Mouse (Mus musculus): Measurements from ENCODE around the gene Ncf1.

Gene Ncf1

GRCm38 (mm10) chr5:134243661-134244436 is 14.4 kb upstream of the Ncf1 start:
- no peak for DNase-seq (ENCODE audit: low spot score in 2 of 2)

DNA sequence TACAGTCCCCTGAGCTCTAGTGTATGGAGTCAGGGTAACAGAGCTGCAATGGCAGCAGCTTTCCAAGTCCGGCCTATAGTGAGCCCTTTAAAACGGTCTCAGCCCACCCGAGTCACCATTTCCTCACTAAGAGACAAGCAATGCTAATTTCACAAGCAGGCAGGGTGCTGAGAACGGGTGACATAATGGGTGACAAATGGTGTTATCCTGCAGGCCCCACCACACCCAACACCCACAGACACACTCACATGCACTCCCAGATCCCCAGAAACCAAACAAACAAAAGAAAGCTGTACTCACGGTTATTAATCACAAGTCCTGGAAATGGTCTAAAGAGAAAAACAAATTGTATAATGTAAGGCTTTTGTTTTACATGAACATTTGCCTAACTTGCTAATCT is 12.4 kb upstream of the Ncf1 start:
- DNase-seq (ENCODE audit: low spot score in 2 of 2): no peak

DNA sequence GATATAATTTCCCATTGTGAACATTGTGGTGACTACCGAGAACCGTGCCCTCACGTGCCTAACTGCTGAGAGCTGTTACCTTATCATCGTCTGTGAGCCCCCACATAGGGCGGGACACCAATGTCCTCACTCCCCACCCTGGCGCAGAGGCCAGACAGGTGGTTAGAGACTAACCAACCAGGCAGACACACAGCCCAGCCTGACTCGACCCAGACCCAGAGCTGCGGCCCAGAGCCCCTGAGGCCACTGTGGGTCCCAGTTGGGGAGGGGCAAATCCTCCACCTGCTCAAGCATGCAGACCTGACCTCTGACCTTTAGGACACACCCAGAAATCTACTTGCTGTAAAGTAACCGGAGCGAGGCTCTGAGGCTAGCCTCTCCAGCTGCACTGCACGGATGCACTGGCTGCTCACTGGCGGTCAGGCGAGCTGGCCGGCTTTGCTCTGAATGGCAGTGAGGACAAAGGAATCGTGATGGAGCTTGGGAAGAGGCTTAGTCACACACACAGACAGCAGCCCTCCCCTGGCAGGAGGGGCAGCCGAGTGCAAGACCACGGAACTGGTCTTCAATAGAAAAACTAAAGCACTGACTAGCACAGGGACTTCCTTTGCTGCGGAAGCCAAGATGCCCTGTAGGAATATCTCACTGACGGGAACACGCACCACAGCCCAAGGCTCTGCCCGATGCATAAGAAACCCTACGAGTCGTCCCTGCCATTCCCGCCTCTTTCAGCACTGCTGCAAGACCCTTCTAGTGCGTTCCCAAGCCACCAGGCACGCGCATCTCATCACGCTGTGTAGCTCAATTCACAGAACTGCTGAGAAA is 8.7 kb upstream of the Ncf1 start:
- DNase-seq (ENCODE audit: low spot score in 2 of 2): no peak

- DNase-seq (ENCODE audit: low spot score in 2 of 2): no peak
Measured at GRCm38 (mm10) chr5:134237508-134237907, 8.1 kb upstream of the Ncf1 start.

- peak; percentile 93 to 94 for DNase-seq (ENCODE audit: low spot score in 2 of 2)
Measured at GRCm38 (mm10) chr5:134236796-134237195, 7.4 kb upstream of the Ncf1 start.

DNA sequence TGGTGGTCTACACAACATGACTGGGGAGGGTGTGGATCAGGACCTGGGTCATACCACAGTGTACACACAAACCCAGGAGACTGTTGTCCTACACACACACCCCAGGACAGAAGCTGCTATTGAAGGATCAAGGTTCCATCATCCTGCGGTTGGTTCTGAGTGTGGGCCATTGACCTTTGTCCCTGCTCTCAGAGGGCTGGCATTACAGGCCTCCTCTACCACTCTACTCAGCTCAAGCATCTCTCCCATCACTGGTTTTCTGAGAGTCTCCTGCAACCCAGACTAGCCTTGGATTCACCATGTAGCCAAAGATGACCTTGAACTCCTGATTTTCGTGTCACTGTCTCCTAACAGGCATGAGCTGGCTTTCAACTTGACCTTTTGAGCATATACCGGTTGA is 6.8 kb upstream of the Ncf1 start:
- no peak for DNase-seq (ENCODE audit: low spot score in 2 of 2)

DNA sequence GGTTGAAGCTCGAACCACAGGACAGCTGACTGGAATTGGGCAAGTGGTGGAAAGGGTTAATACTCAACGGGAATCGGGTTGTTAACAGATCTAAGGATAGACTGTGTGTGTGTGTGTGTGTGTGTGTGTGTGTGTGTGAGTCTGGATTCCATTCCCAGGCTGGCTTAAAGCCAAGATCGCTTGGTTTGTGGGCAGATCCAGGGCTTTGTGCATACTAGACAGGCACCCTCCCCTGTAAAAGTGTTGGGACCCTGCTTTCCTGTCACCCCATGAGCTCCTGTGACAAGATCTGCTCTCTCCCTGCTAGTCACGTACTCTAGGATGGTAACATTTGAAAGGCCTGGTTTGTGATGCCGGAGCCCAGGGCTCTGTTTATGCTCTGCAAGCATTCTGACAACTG is 5.7 kb upstream of the Ncf1 start:
- no peak for DNase-seq (ENCODE audit: low spot score in 2 of 2)

DNA sequence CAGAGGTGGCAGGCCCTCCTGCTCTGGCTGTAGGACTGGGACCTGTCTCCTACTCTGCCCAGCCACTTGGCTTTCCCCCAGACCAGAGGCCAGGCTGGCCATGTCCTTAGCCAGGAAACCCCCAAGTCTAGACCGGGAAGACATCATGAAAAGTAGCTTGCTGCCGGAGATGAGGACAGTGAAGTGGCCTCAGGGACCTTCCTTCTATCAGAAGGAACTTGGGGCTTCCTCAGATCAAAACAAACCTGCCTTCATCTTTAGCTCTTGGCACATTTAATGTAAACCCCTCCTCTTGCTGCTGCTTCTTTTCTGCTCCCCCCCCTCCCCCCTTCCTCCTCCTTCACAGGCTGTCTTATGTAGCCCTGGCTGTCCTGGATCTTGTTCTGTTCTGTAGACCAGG is 4.8 kb upstream of the Ncf1 start:
- DNase-seq (ENCODE audit: low spot score in 2 of 2): no peak

DNA sequence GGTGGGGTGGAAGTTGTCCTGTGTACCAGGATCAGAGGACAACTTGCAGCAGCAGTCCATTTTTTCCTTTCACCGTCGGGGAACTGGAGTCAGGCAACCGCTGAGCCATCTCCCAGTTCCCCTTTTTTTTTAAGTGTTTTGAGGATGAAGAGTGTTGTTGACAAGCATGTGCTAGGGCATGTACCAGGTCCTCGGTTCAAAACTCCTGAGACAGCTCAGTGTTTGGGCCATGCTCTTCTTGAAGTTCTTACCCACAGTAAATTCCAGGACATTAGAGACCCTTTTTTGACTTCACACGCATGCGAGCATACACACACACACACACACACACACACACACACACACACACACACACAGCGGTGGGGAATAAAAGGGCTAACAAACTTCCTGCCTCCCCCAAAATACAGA is 3.8 kb upstream of the Ncf1 start:
- DNase-seq (ENCODE audit: low spot score in 2 of 2): peak in 1 of 2 experiments; percentile 49

DNA sequence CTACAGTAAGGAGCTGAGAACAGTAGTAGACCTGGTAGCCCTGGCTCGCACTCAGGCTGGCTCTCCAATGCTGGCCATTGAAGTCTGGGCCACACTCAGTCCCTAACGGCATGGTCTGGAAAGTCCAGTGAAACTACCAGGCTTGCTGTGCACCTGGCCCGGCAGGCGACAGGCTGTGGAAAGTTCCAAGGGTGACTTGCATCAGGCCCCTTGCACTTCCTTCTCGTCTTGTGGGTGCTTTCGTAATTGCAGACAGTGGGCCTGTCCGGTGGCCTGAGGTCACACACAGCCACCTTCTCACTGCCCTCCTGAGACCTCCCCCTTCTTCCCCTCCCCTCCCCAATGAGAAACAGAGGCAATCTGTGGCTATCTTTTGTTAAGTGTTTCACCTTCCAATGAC is 3.1 kb upstream of the Ncf1 start:
- DNase-seq (ENCODE audit: low spot score in 2 of 2): peak; percentile 88 to 89

- DNase-seq (ENCODE audit: low spot score in 2 of 2): peak; percentile 78 to 84
Measured at GRCm38 (mm10) chr5:134232111-134232510, 2.7 kb upstream of the Ncf1 start.

DNA sequence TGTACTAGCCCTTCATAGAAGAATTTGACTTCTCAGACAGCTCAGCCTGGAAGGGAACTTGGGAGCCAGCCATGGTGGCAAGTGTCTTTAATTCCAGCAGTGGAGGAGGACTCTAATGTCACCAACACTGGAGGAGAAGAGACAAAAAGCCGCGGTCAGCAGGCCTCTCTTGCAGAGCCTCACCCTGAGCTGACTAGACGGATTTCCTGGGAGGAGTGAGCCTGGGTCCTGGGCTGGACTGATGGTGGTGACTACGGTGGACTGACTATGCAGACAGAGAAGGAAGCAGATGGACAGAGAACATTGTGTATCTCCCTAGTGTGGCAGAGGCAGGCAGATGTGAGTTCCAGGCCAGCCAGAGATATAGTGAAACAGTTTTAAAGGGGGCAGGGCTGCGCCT is 2.0 kb upstream of the Ncf1 start:
- no peak for DNase-seq (ENCODE audit: low spot score in 2 of 2)

DNA sequence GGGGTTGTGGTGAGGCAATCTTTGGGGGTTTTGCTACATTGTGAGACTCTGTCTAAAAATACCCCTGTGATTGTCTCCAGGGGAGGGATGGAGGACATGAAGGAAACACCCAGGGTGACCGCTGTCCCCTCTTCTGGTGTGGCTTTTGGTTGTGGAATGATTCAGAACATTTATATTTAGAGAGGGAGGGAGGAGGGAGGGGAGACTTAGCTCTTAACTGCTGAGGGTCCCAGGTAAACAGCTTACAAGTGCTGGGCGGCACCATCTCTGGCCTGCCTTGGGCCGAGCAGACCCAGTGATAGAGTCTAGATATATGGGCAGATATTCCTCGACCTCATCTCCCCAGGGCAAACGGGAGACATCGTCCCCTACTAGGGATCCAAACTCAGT is 1.2 kb downstream of the Ncf1 start:
- no peak for DNase-seq (ENCODE audit: low spot score in 2 of 2)

DNA sequence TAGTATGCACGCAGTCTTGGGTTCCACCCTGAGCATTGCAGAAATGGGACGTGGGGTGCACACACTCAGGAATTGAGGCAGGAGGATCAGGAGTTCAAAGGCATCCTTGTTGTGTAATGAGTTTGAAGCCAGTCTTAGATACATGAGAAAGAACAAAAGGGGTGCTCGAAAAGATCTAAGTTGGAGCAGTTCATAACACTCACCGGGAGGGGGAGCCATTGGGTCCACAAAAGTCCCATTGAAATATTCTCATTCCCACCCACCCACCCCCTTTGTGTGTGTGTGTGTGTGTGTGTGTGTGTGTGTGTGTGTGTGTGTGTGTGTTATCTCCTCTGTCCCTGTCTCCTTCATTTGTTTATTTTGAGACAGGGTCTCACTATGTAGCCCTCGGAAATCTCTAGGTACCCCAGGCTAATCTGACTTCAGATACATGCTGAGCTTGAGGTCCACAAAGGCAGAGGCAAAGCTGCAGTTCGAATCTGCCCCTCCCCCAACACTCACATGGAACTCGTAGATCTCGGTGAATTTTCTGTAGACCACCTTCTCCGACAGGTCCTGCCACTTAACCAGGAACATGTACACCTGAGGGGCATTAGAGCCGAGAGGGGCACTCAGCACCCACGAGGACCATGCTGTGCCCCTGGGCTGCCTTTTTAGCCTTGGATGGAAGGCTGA is 1.7 kb downstream of the Ncf1 start:
- peak in 1 of 2 experiments; percentile 44 for DNase-seq (ENCODE audit: low spot score in 2 of 2)

DNA sequence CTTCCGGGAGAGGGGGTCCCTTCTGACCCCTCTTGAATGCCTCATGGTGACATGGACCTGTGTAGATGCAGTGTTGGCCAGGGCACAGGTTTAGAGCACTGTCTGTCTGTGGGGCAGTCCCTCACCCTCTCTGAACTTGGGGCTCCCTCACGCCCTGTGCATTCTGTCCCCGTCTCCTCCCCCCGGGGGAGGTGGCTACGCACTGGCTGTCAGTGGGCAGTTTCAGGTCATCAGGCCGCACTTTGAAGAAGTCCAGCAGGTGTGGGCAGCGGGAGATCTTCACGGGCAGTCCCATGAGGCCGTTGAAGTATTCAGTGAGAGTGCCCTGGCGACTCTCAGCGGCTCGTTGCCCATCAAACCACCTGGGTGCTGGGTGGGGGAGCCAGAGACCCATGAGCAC is 2.5 kb downstream of the Ncf1 start:
- peak in 1 of 2 experiments; percentile 43 for DNase-seq (ENCODE audit: low spot score in 2 of 2)

DNA sequence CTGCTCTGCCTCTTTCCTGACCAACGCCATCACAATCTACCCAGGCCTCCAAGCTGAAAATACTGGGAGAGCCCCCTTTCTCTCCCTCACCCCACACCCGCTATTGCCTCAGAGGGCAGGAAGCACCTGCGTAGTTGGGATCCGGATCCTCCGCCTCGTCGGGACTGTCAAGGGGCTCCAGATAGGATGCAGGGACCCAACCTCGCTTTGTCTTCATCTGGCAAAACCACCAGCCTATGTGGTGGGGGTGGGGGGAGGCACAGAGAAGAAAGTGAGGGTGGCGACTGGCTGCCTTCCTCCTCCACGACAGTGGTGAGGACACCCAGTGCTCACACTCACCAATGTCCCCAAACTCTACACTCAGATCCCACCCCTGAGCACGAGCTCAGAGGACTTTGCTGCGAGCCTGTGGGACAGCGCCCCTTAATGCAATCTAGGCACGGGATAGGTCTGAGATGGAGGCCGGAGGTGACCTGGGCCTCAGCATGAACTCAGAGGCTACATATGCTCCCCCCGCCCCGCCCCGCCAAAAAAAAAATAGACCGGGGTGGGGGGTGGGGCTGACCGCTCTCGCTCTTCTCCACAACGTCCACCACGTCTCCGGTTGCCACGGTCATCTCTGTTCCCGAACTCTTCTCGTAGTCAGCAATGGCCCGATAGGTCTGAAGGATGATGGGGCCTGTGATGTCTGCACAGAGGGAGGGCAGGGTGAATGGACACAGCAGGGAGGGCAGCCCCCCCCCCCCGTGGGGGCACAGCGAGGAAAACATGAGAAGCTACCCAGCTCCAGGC is 4.1 kb downstream of the Ncf1 start:
- DNase-seq (ENCODE audit: low spot score in 2 of 2): no peak

GRCm38 (mm10) chr5:134221708-134222150 is 7.7 kb downstream of the Ncf1 start:
- no peak for DNase-seq (ENCODE audit: low spot score in 2 of 2)

GRCm38 (mm10) chr5:134221278-134221677 is 8.1 kb downstream of the Ncf1 start:
- no peak for DNase-seq (ENCODE audit: low spot score in 2 of 2)

DNA sequence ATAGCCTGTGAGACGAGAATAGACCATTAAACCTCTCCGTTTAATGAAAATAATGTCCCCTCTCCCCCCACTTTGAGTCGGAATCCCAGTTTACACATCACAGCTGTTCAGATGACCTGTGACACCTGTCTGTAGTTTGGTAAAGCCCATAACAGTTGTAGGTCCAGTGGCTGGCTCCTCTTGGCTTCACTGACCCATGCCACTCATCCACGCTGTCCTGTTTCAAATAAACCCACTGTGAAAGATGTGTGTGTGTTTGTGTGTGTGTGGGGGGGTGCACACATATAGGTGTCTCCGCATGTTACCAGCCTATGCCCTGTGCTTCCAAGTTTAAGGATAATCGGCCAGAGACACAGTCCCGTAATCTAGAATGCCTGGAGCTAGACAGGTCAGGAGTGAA is 11.5 kb downstream of the Ncf1 start:
- no peak for DNase-seq (ENCODE audit: low spot score in 2 of 2)

- DNase-seq (ENCODE audit: low spot score in 2 of 2): no peak
Measured at GRCm38 (mm10) chr5:134214021-134214806, 15.2 kb downstream of the Ncf1 start.
